Mouse (Mus musculus) heart, embryonic 14.5 days (tissue): ENCODE results near the gene 5830473C10Rik. TPM values are rescaled to one million over a fixed set of nuclear protein-coding genes. Genes with fewer than 3 reads are reported as not detected.

Experiments used
- ATAC-seq: fragments of 200-750 bp; cut with Nextera tagmentation; 2 replicates; pipeline ENCODE4 v1.8.0; 2017; ENCODE audit warnings: low read depth, moderate TSS enrichment; ENCODE audit not compliant: insufficient number of reproducible peaks, insufficient read depth, low FRiP score
- H3K27ac ChIP-seq, 2 experiments: fragments of 200-500 bp in 1 of 2; fragments of 300-500 bp in 1 of 2; sonication (generic) in 1 of 2; replicated peaks in 1 of 2; 2 replicates each; pipeline ENCODE4 v1.5.1; 2012 to 2014; ENCODE audit warnings: low read depth in 2 of 2, low read length in 2 of 2, control low read depth in 1 of 2, mild to moderate bottlenecking in 1 of 2, mixed read lengths in 1 of 2; ENCODE audit not compliant: control insufficient read depth in 1 of 2, insufficient read depth in 1 of 2
- H3K27me3 ChIP-seq: fragments of 300-500 bp; sonication (generic); 2 replicates; pipeline ENCODE4 v1.6.1; 2014; ENCODE audit warnings: mild to moderate bottlenecking, low read length, control low read depth; ENCODE audit not compliant: control insufficient read depth, insufficient read depth
- H3K36me3 ChIP-seq: fragments of 300-500 bp; sonication (generic); 2 replicates; pipeline ENCODE4 v1.6.1; 2014; ENCODE audit warnings: mild to moderate bottlenecking, control low read depth, low read length, mixed read lengths; ENCODE audit not compliant: control insufficient read depth, insufficient read depth
- H3K4me1 ChIP-seq, 2 experiments: fragments of 200-500 bp in 1 of 2; fragments of 300-500 bp in 1 of 2; sonication (generic) in 1 of 2; 2 replicates each; pipeline ENCODE4 v1.6.1; 2012 to 2014; ENCODE audit warnings: low read length in 2 of 2, control low read depth in 1 of 2, mixed read lengths in 1 of 2; ENCODE audit not compliant: control insufficient read depth in 2 of 2, insufficient read depth in 2 of 2
- H3K4me2 ChIP-seq: fragments of 300-500 bp; sonication (generic); 2 replicates; pipeline ENCODE4 v1.6.1; 2014; ENCODE audit warnings: mild to moderate bottlenecking, low read length
- H3K4me3 ChIP-seq, 2 experiments: fragments of 200-500 bp in 1 of 2; fragments of 300-500 bp in 1 of 2; sonication (generic) in 1 of 2; 2 replicates each; pipeline ENCODE4 v1.5.1; 2012 to 2014; ENCODE audit warnings: low read length in 2 of 2, mild to moderate bottlenecking in 2 of 2, control low read depth in 1 of 2, low read depth in 1 of 2, moderate library complexity in 1 of 2; ENCODE audit not compliant: control insufficient read depth in 1 of 2, insufficient read depth in 1 of 2
- H3K9ac ChIP-seq: fragments of 300-500 bp; sonication (generic); 2 replicates; pipeline ENCODE4 v1.6.1; 2014; ENCODE audit warnings: mild to moderate bottlenecking, low read length
- H3K9me3 ChIP-seq: fragments of 300-500 bp; sonication (generic); 2 replicates; pipeline ENCODE4 v1.6.1; 2016; ENCODE audit warnings: low read length, control low read depth; ENCODE audit not compliant: control insufficient read depth
- WGBS: fragments of 180-500 bp; shearing (Covaris S2); extraction: QIAGEN DNeasy Blood & Tissue Kit; methylation state at CpG from one replicate; pipeline ENCODE4 v1.1.7; 2014; 5-methylcytosine and 5-hydroxymethylcytosine counted together
- polyA plus RNA-seq: library from polyadenylated mRNA; unstranded; fragments of >200 nt; fragmentation: Nextera tagmentation; extraction: Ambion mirVana; gene quantifications from 2 replicates; pipeline ENCODE4 v1.2.1, GENCODE M21; 2014

5830473C10Rik gene
- polyA plus RNA-seq, 1 experiment from 2014 or later, result not detected

DNA sequence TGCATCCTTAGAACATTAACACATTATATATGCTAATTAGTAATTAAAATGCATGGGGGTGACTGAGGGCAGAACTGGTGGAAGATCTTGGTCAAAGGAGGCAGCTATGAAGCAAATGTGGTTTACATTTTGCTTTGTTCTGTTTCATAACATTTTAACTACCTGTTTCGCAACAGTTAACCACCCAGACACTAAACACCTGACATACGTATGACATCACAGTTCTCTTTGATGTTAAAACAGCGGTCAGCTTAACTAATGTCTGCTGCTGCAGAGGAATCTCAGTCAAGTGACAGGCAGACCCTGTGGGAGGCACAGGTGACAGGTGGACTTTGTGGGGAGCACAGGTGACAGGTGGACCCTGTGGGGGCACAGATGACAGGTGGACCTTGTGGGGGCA is 57.0 kb downstream of the 5830473C10Rik start:
- ATAC-seq, result no peak
- Histone ChIP-seq H3K4me1 (no peaks in the 10 kb centered on the region), H3K27ac (no peak overlapping the region), H3K9me3 (no peaks in the 10 kb centered on the region), H3K27me3 (no peaks in the 10 kb centered on the region), H3K4me2 (no peak overlapping the region), H3K9ac (no peak overlapping the region), H3K36me3 (no peaks in the 10 kb centered on the region), H3K4me3 (no peak overlapping the region)
- WGBS, result 88% methylated on average over 3 of the region's 3 CpGs

DNA sequence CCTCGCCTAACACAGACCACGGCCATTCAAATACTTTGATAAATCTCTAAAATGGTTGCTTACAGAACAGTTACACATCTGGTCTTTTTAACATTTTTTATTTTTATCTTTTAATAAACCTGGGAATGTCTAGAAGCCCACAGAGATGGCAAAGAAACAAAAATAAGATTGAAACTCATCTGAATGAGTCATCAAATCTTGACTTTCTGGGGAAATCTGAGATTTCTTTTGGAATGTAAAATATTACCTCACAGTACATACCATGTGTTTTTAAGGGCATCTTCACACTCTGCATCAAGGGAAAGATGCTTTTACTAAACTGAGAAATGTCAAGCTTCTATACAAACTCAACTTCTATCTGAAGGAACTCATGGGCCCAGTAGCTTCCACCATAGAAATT is 60.4 kb downstream of the 5830473C10Rik start:
- Histone ChIP-seq H3K27ac (no peak overlapping the region), H3K36me3 (no peaks in the 10 kb centered on the region), H3K4me2 (no peak overlapping the region), H3K27me3 (no peaks in the 10 kb centered on the region), H3K9me3 (no peaks in the 10 kb centered on the region), H3K9ac (no peak overlapping the region), H3K4me3 (no peak overlapping the region), H3K4me1 (no peaks in the 10 kb centered on the region)
- ATAC-seq, result no peak
- 83% methylated on average over 2 of the region's 2 CpGs for WGBS

DNA sequence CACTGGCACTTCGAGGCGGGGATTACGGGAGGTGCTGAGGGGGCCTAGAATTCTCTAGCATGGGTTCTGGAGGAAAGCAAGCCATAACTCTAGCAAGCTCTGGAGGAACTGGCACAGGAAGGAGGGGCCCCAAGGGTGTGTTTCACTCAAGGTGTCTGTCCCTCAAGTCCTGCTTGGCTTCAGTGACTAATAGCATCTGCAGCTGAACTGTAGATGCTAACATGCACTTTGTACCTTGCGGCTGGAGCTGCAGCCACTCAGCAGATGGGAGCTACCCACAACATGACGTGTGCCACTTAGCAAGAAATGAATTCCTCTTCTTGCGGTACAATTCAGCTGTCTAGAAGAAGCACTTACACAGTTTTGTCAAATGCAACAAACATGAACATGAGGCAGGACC is 60.8 kb downstream of the 5830473C10Rik start:
- Histone ChIP-seq H3K27ac (no peak overlapping the region), H3K4me1 (no peaks in the 10 kb centered on the region), H3K9me3 (no peaks in the 10 kb centered on the region), H3K4me3 (no peak overlapping the region), H3K36me3 (no peaks in the 10 kb centered on the region), H3K4me2 (no peak overlapping the region), H3K9ac (no peak overlapping the region), H3K27me3 (no peaks in the 10 kb centered on the region)
- WGBS, result 86% methylated on average over 6 of the region's 6 CpGs
- no peak for ATAC-seq

DNA sequence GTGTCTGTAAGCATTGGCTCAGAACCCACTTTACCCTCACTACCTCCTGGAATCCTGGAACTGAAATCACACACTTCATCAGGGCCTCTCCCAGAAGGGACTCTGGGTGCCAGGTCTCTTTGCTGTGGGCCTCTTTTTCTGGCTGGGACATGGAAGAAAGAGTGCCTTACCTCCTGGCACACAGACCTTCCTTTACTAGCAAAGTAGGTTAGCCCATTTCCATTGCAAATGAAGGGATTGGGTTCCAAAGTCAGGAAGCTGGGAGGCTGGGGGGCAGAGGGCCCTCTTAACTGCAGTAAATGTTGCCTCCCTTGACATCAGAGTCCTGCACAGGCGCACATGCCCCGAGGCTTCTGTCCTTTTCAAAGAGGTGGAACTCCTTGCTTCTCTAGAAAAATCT is 62.3 kb downstream of the 5830473C10Rik start:
- H3K4me2 ChIP-seq, result no peak overlapping the region
- no peak overlapping the region for H3K9ac ChIP-seq
- no peak overlapping the region for H3K4me3 ChIP-seq
- 89% methylated on average over 2 of the region's 2 CpGs for WGBS
- H3K4me1 ChIP-seq, result no peaks in the 10 kb centered on the region
- H3K9me3 ChIP-seq, result no peaks in the 10 kb centered on the region
- H3K27me3 ChIP-seq, result no peaks in the 10 kb centered on the region
- H3K36me3 ChIP-seq, result no peaks in the 10 kb centered on the region
- no peak for ATAC-seq
- no peak overlapping the region for H3K27ac ChIP-seq

DNA sequence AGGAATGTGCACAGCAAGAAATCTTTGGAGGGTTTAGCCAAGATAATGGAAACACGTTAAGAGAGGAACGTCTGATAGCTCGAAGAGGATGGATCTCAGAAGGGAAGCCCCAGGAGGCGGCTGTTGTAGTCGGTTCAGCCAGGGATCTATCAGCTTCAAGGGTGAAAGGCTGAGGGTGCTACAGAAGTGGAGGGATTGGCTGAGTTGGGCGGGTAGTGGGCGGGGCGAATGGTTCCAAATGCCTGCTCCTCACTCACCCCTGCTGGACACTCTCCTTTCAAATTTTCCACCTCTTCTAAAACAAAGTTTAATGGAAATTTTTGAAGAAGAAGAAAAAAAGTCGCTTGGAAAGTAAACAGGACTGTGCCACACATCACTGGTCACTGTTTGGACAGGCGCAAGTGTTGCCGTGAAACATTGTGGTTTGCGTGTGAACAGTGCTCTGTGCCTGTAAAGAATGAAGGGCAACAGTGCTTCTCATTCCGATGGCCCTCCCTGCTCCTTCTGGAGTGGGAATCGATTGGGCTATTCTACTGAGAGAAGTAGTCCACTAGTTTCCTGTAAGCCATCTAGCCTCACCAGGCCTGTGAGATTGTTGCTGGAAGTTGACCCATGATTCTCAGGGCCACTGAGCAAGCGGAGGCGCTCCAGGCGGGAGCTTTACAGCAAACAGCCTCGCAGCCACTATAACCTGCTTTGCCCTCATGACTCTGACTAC is 64.0 kb downstream of the 5830473C10Rik start:
- no peak for ATAC-seq
- Histone ChIP-seq H3K9ac (no peak overlapping the region), H3K36me3 (no peaks in the 10 kb centered on the region), H3K9me3 (no peaks in the 10 kb centered on the region), H3K27ac (no peak overlapping the region), H3K4me1 (no peaks in the 10 kb centered on the region), H3K4me3 (no peak overlapping the region), H3K27me3 (no peaks in the 10 kb centered on the region), H3K4me2 (no peak overlapping the region)
- WGBS, result 60% methylated on average over 18 of the region's 18 CpGs

DNA sequence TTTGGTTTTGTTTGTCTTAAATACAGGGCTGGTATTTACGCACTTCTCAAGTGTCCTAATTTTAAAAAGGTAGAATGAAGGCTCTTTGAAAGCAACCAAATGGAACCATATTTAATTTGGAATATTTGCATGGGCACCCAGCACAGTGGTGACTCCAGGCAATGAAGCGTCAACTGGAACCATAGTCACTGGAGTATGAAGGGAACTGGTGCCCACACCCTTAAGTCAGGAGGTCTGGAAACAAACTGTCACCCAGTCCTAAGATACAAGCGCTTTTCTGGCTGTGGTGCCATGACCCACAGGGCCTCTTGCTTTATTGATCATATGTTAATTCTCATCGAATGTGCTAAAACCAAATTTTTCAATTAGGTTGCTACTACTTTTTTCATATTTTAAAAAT is 66.5 kb downstream of the 5830473C10Rik start:
- no peak overlapping the region for H3K4me3 ChIP-seq
- no peaks in the 10 kb centered on the region for H3K27me3 ChIP-seq
- no peaks in the 10 kb centered on the region for H3K36me3 ChIP-seq
- no peak overlapping the region for H3K4me2 ChIP-seq
- WGBS, result 87% methylated on average over 4 of the region's 4 CpGs
- H3K27ac ChIP-seq, result no peak overlapping the region
- H3K9ac ChIP-seq, result no peak overlapping the region
- H3K4me1 ChIP-seq, result no peaks in the 10 kb centered on the region
- no peak for ATAC-seq
- H3K9me3 ChIP-seq, result no peaks in the 10 kb centered on the region

DNA sequence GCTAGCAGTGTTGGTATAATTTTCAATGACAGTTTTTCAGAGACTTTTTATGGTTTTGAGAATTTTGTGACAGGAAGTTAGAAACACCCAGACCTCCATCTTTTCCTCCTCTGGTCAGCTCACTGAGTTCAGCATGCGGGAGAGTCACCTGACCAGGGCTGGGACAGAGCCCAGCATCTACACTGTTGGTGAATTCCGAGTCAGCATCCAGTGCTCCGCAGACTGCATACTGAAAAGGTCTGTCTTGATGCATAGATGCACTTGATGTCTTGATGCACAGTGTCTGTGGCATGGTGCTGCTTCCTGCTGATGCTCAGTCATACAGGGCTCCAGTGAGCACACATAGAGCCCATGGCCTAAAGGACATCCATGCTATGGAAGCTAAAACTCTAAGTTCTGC is 67.1 kb downstream of the 5830473C10Rik start:
- H3K27ac ChIP-seq, result no peak overlapping the region
- no peak overlapping the region for H3K4me3 ChIP-seq
- no peak for ATAC-seq
- 71% methylated on average over 3 of the region's 3 CpGs for WGBS
- no peak overlapping the region for H3K9ac ChIP-seq
- H3K9me3 ChIP-seq, result no peaks in the 10 kb centered on the region
- no peaks in the 10 kb centered on the region for H3K27me3 ChIP-seq
- no peak overlapping the region for H3K4me2 ChIP-seq
- H3K4me1 ChIP-seq, result no peaks in the 10 kb centered on the region
- H3K36me3 ChIP-seq, result no peaks in the 10 kb centered on the region

DNA sequence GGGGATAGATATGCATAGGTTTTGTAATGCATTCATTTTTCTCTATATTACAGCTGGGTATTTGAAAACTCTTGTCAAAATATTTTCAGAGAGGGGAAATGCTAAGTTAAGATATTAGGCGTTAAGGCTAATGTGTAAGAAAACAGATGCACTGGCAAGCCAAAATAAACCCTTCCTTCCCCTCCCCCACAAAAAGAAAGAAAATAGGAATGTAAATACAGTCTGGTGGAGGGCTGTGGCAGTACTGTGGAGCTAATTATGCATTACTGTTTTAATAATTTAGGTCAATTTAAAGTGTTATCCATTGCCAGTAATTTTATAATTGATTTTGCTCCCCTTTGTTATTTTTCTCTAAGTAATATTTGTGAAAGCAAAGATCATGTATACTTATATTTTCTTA is 67.6 kb downstream of the 5830473C10Rik start:
- no peak for ATAC-seq
- 61% methylated on average over 1 of the region's 1 CpGs for WGBS
- Histone ChIP-seq H3K36me3 (no peaks in the 10 kb centered on the region), H3K4me1 (no peaks in the 10 kb centered on the region), H3K4me2 (no peak overlapping the region), H3K27me3 (no peaks in the 10 kb centered on the region), H3K4me3 (no peak overlapping the region), H3K9ac (no peak overlapping the region), H3K27ac (no peak overlapping the region), H3K9me3 (no peaks in the 10 kb centered on the region)
